Mouse (Mus musculus) midbrain, postnatal 0 days (tissue): ENCODE results near the gene Plin2. TPM values are rescaled to one million over a fixed set of nuclear protein-coding genes. Genes with fewer than 3 reads are reported as not detected.

Experiments
- ATAC-seq: fragments of 200-750 bp; cut with Nextera tagmentation; 2 replicates; pipeline ENCODE4 v1.8.0; 2017; ENCODE audit warnings: moderate number of reproducible peaks, mild to moderate bottlenecking, moderate TSS enrichment, moderate library complexity; ENCODE audit not compliant: low FRiP score
- DNase-seq: peaks from one replicate; pipeline ENCODE4 v3.0.0-alpha.2; 2015; ENCODE audit warnings: low spot score
- H3K27ac ChIP-seq: fragments of 300-500 bp; sonication (generic); 2 replicates; pipeline ENCODE4 v1.5.1; 2014; ENCODE audit warnings: low read depth, mild to moderate bottlenecking, low read length, mixed read lengths
- H3K27me3 ChIP-seq: fragments of 300-500 bp; sonication (generic); 2 replicates; pipeline ENCODE4 v1.6.1; 2014; ENCODE audit warnings: low read length, control low read depth, mixed read lengths; ENCODE audit not compliant: insufficient read depth
- H3K36me3 ChIP-seq: fragments of 300-500 bp; sonication (generic); 2 replicates; pipeline ENCODE4 v1.6.1; 2014; ENCODE audit warnings: low read length, control low read depth, mixed read lengths; ENCODE audit not compliant: insufficient read depth
- H3K4me1 ChIP-seq: fragments of 300-500 bp; sonication (generic); 2 replicates; pipeline ENCODE4 v1.6.1; 2014; ENCODE audit warnings: mild to moderate bottlenecking, control low read depth, antibody characterized with exemption, low read length, mixed read lengths; ENCODE audit not compliant: insufficient read depth
- H3K4me2 ChIP-seq: fragments of 300-500 bp; sonication (generic); 2 replicates; pipeline ENCODE4 v1.6.1; 2014; ENCODE audit warnings: low read depth, mild to moderate bottlenecking, low read length, mixed read lengths; ENCODE audit not compliant: poor library complexity, severe bottlenecking
- H3K4me3 ChIP-seq: fragments of 300-500 bp; sonication (generic); 2 replicates; pipeline ENCODE4 v1.5.1; 2014; ENCODE audit warnings: low read depth, mild to moderate bottlenecking, low read length, moderate library complexity
- H3K9ac ChIP-seq: fragments of 300-500 bp; sonication (generic); replicated peaks from 2 replicates; pipeline ENCODE4 v1.6.1; 2014; ENCODE audit warnings: mild to moderate bottlenecking, low read length, moderate library complexity, mixed read lengths; ENCODE audit not compliant: poor library complexity, severe bottlenecking
- H3K9me3 ChIP-seq: fragments of 300-500 bp; sonication (generic); 2 replicates; pipeline ENCODE4 v1.6.1; 2016; ENCODE audit warnings: low read length, control low read depth
- CTCF ChIP-seq: IDR thresholded peaks from 2 replicates; pipeline ENCODE4 v1.5.1; 2016; ENCODE audit warnings: antibody characterized with exemption, mild to moderate bottlenecking
- WGBS: fragments of 180-500 bp; shearing (Covaris S2); extraction: QIAGEN DNeasy Blood & Tissue Kit; methylation state at CpG from one replicate; pipeline ENCODE4 v1.1.7; 2014; 5-methylcytosine and 5-hydroxymethylcytosine counted together
- polyA plus RNA-seq: library from polyadenylated mRNA; unstranded; fragments of >200 nt; fragmentation: Nextera tagmentation; extraction: Ambion mirVana; gene quantifications from 2 replicates; pipeline ENCODE4 v1.2.1, GENCODE M21; 2015
- total RNA-seq: library from RNA; depleted of rRNA; stranded (reverse); fragments of >200 nt; gene quantifications from 2 replicates; pipeline ENCODE4 v1.2.3, GENCODE M21; 2014; rRNA removed

Gene Plin2
- 28.8 and 29.7 TPM in 2 replicates for total RNA-seq
- 26.4 and 28.9 TPM in 2 replicates for polyA plus RNA-seq

GRCm38 (mm10) chr4:86669780-86670201 is at the start of gene Plin2:
Plin2 (minus strand) TSS chr4:86670060.
- 2% methylated on average over 18 of the region's 18 CpGs for WGBS

GRCm38 (mm10) chr4:86718878-86719577 is 49.2 kb upstream of the Plin2 start:
- no peak overlapping the region for H3K27ac ChIP-seq
- 70% methylated on average over 4 of the region's 4 CpGs for WGBS
- H3K4me3 ChIP-seq = no peak overlapping the region
- H3K27me3 ChIP-seq = no peaks in the 10 kb centered on the region
- ATAC-seq = no peak
- no peak for TF ChIP-seq CTCF
- DNase-seq = no peak
- H3K4me1 ChIP-seq = no peaks in the 10 kb centered on the region
- no peaks in the 10 kb centered on the region for H3K9me3 ChIP-seq
- no peak overlapping the region for H3K4me2 ChIP-seq
- no peak overlapping the region for H3K9ac ChIP-seq
- H3K36me3 ChIP-seq = no peaks in the 10 kb centered on the region

More at GRCm38 (mm10) chr4:86669780-86670201, at the start of gene Plin2:
- no peak for TF ChIP-seq CTCF
- Histone ChIP-seq H3K4me1 (no peaks in the 10 kb centered on the region), H3K4me3 (peak within 1 kb of the TSS; percentile 54), H3K36me3 (no peaks in the 10 kb centered on the region), H3K27me3 (no peaks in the 10 kb centered on the region), H3K27ac (no peak within 1 kb of the TSS), H3K9ac (peak within 1 kb of the TSS; percentile 62), H3K9me3 (no peaks in the 10 kb centered on the region), H3K4me2 (peak within 1 kb of the TSS; percentile 84)
- peak; percentile 72 for ATAC-seq
- peak; percentile 35 for DNase-seq

DNA sequence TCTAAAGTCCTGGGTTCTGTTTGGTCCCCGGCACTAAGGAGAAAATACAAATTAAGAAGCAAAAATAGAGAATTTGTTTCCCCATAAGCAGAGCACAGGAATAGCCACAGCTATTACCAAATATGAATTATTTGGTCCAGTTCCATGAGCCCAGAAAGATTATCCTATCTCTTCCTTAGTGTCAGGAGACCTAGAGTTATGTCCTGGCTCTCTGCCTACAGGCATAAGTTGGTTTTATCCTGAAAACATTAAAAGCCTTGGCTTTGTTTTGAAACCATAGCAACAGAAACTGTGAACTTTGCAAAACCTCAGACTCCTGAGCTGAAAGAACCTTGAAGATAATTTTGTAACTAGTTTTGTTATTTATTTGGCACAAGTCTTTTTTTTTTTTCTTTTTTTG is 47.3 kb upstream of the Plin2 start:
- DNase-seq = peak; percentile 17
- H3K27ac ChIP-seq = no peak overlapping the region
- H3K4me3 ChIP-seq = no peak overlapping the region
- H3K9me3 ChIP-seq = no peaks in the 10 kb centered on the region
- no peak for TF ChIP-seq CTCF
- H3K4me2 ChIP-seq = no peak overlapping the region
- no peak overlapping the region for H3K9ac ChIP-seq
- no peaks in the 10 kb centered on the region for H3K4me1 ChIP-seq
- H3K36me3 ChIP-seq = no peaks in the 10 kb centered on the region
- no peaks in the 10 kb centered on the region for H3K27me3 ChIP-seq
- no peak for ATAC-seq
- WGBS = 61% methylated on average over 1 of the region's 1 CpGs

GRCm38 (mm10) chr4:86715341-86715740 is 45.5 kb upstream of the Plin2 start:
- H3K36me3 ChIP-seq = no peaks in the 10 kb centered on the region
- H3K27ac ChIP-seq = no peak overlapping the region
- H3K9ac ChIP-seq = no peak overlapping the region
- WGBS = 91% methylated on average over 1 of the region's 1 CpGs
- H3K9me3 ChIP-seq = no peaks in the 10 kb centered on the region
- DNase-seq = no peak
- ATAC-seq = no peak
- no peak overlapping the region for H3K4me3 ChIP-seq
- H3K27me3 ChIP-seq = no peaks in the 10 kb centered on the region
- H3K4me1 ChIP-seq = no peaks in the 10 kb centered on the region
- no peak overlapping the region for H3K4me2 ChIP-seq
- TF ChIP-seq CTCF = no peak

GRCm38 (mm10) chr4:86713518-86713917 is 43.7 kb upstream of the Plin2 start:
- no peak for TF ChIP-seq CTCF
- DNase-seq (no peak), ATAC-seq (no peak)

DNA sequence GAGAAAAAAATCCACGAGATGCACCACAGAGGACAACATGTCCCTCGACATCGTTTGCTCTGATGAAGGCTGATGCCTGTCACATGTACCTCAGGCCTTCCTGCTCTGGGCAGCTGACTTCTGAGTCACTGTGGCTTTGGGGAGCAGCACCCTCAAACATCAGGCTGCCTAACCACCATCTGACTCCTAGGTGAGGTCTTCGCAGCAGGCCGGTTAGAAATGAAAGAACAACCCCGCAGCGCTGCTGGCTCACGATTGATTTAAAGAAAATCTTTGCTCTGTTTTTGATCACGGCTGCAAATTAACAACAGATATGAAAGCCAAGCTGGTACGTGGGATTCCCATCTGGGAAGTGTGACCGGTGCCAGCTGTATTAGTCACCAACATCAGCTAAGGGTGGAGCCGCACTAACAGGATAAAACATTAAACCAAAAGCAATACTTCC is 42.9 kb upstream of the Plin2 start:
- no peak overlapping the region for H3K27ac ChIP-seq
- no peak for TF ChIP-seq CTCF
- H3K4me3 ChIP-seq = no peak overlapping the region
- no peak for ATAC-seq
- H3K4me2 ChIP-seq = no peak overlapping the region
- no peak for DNase-seq
- WGBS = 86% methylated on average over 12 of the region's 12 CpGs
- H3K4me1 ChIP-seq = no peaks in the 10 kb centered on the region
- H3K9ac ChIP-seq = no peak overlapping the region
- no peaks in the 10 kb centered on the region for H3K27me3 ChIP-seq
- no peaks in the 10 kb centered on the region for H3K36me3 ChIP-seq
- H3K9me3 ChIP-seq = no peaks in the 10 kb centered on the region

More at GRCm38 (mm10) chr4:86713518-86713917, 43.7 kb upstream of the Plin2 start:
- Histone ChIP-seq H3K9ac (no peak overlapping the region), H3K27me3 (no peaks in the 10 kb centered on the region), H3K27ac (no peak overlapping the region), H3K9me3 (no peaks in the 10 kb centered on the region), H3K4me3 (no peak overlapping the region), H3K4me2 (no peak overlapping the region), H3K36me3 (no peaks in the 10 kb centered on the region), H3K4me1 (no peaks in the 10 kb centered on the region)
- WGBS = 73% methylated on average over 2 of the region's 2 CpGs
